Mouse (Mus musculus) thymus, postnatal 4 days (tissue): ENCODE data around the gene Gm10718.
A peak's percentile ranks its signal among the peaks of the same experiment; 100 is the strongest.
"Not testable (repeated sequence)": the region's sequence is repeated elsewhere in the genome, so short reads cannot be mapped to it uniquely, and the experiment has no call there.

Experiments
- DNase-seq: peaks from one replicate; pipeline ENCODE4 v3.0.0; 2021

The Gm10718 gene

DNA sequence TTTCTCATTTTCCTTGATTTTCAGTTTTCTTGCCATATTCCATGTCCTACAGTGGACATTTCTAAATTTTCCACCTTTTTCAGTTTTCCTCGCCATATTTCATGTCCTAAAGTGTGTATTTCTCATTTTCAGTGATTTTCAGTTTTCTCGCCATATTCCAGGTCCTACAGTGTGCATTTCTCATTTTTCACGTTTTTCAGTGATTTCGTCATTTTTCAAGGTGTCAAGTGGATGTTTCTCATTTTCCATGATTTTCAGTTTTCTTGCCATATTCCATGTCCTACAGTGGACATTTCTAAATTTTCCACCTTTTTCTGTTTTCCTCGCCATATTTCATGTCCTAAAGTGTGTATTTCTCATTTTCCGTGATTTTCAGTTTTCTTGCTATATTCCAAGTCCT lies 2.3 kb downstream of the Gm10718 start:
- DNase-seq: peak; percentile 43

DNA sequence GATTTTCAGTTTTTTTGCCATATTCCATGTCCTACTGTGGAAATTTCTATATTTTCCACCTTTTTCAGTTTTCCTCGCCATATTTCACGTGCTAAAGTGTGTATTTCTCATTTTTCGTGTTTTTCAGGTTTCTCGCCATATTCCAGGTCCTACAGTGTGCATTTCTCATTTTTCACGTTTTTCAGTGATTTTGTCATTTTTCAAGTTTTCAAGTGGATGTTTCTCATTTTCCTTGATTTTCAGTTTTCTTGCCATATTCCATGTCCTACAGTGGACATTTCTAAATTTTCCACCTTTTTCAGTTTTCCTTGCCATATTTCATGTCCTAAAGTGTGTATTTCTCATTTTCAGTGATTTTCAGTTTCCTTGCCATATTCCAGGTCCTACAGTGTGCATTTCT lies 2.8 kb downstream of the Gm10718 start:
- DNase-seq: not testable (repeated sequence)

DNA sequence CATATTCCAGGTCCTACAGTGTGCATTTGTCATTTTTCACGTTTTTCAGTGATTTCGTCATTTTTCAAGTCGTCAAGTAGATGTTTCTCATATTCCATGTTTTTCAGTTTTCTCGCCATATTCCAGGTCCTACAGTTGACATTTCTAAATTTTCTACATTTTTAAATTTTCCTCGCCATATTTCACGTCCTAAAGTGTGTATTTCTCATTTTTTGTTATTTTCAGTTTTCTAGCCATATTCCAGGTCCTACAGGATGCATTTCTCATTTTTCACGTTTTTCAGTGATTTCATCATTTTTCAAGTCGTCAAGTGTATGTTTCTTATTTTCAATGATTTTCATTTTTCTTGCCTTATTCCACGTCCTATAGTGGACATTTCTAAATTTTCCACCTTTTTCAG lies 3.4 kb downstream of the Gm10718 start:
- not testable (repeated sequence) for DNase-seq

DNA sequence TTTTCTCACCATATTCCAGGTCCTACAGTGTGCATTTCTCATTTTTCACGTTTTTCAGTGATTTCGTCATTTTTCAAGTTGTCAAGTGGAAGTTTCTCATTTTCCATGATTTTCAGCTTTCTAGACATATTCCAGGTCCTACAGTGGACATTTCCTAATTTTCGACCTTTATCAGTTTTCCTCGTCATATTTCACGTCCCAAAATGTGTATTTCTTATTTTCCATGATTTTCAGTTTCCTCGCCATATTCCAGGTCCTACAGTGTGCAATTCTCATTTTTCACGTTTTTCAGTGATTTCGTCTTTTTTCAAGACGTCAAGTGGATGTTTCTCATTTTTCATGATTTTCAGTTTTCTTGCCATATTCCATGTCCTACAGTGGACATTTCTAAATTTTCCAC lies 3.9 kb downstream of the Gm10718 start:
- not testable (repeated sequence) for DNase-seq

DNA sequence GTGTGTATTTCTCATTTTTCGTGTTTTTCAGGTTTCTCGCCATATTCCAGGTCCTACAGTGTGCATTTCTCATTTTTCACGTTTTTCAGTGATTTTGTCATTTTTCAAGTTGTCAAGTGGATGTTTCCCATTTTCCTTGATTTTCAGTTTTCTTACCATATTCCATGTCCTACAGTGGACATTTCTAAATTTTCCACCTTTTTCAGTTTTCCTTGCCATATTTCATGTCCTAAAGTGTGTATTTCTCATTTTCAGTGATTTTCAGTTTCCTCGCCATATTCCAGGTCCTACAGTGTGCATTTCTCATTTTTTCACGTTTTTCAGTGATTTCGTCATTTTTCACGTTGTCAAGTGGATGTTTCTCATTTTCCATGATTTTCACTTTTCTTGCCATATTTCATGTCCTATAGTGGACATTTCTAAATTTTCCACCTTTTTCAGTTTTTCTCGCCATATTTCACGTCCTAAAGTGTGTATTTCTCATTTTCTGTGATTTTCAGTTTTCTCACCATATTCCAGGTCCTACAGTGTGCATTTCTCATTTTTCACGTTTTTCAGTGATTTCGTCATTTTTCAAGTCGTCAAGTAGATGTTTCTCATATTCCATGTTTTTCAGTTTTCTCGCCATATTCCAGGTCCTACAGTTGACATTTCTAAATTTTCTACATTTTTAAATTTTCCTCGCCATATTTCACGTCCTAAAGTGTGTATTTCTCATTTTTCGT lies 6.1 kb downstream of the Gm10718 start:
- not testable (repeated sequence) for DNase-seq

DNA sequence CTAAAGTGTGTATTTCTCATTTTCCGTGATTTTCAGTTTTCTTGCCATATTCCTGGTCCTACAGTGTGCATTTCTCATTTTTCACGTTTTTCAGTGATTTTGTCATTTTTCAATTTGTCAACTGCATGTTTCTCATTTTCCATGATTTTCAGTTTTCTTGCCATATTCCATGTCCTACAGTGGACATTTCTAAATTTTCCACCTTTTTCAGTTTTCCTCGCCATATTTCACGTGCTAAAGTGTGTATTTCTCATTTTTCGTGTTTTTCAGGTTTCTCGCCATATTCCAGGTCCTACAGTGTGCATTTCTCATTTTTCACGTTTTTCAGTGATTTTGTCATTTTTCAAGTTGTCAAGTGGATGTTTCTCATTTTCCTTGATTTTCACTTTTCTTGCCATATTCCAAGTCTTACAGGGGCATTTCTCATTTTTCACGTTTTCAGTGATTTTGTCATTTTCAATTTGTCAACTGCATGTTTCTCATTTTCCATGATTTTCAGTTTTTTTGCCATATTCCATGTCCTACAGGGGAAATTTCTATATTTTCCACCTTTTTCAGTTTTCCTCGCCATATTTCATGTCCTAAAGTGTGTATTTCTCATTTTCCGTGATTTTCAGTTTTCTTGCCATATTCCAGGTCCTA lies 7.5 kb downstream of the Gm10718 start:
- not testable (repeated sequence) for DNase-seq

DNA sequence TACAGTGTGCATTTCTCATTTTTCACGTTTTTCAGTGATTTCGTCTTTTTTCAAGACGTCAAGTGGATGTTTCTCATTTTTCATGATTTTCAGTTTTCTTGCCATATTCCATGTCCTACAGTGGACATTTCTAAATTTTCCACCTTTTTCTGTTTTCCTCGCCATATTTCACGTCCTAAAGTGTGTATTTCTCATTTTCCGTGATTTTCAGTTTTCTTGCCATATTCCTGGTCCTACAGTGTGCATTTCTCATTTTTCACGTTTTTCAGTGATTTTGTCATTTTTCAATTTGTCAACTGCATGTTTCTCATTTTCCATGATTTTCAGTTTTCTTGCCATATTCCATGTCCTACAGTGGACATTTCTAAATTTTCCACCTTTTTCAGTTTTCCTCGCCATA lies 11.0 kb downstream of the Gm10718 start, which contains the start of gene Gm17535:
Gm17535 (plus strand) TSS at position 301 of the 400 bp plus-strand sequence.
- not testable (repeated sequence) for DNase-seq

DNA sequence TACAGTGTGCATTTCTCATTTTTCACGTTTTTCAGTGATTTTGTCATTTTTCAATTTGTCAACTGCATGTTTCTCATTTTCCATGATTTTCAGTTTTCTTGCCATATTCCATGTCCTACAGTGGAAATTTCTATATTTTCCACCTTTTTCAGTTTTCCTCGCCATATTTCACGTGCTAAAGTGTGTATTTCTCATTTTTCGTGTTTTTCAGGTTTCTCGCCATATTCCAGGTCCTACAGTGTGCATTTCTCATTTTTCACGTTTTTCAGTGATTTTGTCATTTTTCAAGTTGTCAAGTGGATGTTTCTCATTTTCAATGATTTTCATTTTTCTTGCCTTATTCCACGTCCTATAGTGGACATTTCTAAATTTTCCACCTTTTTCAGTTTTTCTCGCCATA lies 13.2 kb downstream of the Gm10718 start, which contains the start of gene Gm10715:
Gm10715 (plus strand) TSS at position 301 of the 400 bp plus-strand sequence.
- DNase-seq: not testable (repeated sequence)

DNA sequence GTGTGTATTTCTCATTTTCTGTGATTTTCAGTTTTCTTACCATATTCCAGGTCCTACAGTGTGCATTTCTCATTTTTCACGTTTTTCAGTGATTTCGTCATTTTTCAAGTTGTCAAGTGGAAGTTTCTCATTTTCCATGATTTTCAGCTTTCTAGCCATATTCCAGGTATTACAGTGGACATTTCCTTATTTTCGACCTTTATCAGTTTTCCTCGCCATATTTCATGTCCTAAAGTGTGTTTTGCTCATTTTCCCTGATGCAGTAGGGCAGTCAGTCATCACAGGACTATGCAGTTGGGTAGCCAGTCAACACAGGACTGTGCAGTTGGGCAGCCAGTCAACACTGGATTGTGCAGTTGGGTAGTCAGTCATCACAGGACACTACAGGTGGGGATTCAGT lies 14.8 kb downstream of the Gm10718 start:
- DNase-seq: not testable (repeated sequence)
